Mouse (Mus musculus): Measurements from ENCODE around the gene Spag6.

DNA sequence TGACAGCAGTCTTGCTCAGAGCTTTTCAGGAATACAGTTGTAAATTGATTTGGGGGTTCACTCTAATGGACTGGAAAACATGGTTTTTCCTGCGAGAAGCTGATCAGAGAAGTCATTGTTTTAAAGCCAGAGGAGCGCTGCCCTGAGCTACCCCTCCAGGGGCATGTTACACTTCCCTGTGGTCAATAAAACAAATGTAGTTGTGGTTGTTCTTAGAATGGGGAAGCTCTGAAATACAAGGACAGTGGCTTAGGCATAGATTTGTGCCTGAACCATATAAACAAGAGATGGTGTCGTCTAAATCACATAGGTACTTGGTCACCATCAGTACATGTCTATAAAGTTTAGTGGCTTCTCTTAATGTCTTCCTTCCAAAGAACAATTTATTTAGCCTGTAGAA lies 86.0 kb downstream of the Spag6 start:
- TF ChIP-seq CTCF (IDR thresholded peaks at IDR 0.05; ENCODE audit: insufficient read depth, low read depth, low read length) = no peak
- no peak for TF ChIP-seq POLR2A (IDR thresholded peaks at IDR 0.05; ENCODE audit: insufficient read depth, low read depth, low read length)

Data from olfactory bulb, adult 2 months (tissue).